Mouse (Mus musculus): ENCODE results near the gene Appl2. TPM values are rescaled to one million over a fixed set of nuclear protein-coding genes. Genes with fewer than 3 reads are reported as not detected.

Appl2 gene
- polyA plus RNA-seq, 1 experiment: 121 TPM

- no peak for TF ChIP-seq POLR2A (IDR thresholded peaks at IDR 0.05; ENCODE audit: borderline replicate concordance, low read depth, low read length)
- TF ChIP-seq CTCF (IDR thresholded peaks at IDR 0.05; ENCODE audit: low read depth, low read length): no peak
- no peak overlapping the region for H3K4me3 ChIP-seq (ENCODE audit: insufficient read depth, low read length)
Measured at GRCm38 (mm10) chr10:83594526-83594925, 54.0 kb downstream of the Appl2 start.

GRCm38 (mm10) chr10:83592616-83593015, 55.9 kb downstream of the Appl2 start:
- no peaks in the 10 kb centered on the region for H3K4me1 ChIP-seq (ENCODE audit: control insufficient read depth, insufficient read depth, low read length)
- H3K4me3 ChIP-seq (ENCODE audit: insufficient read depth, low read length): no peak overlapping the region
- TF ChIP-seq CTCF (IDR thresholded peaks at IDR 0.05; ENCODE audit: low read depth, low read length): no peak
- TF ChIP-seq POLR2A (IDR thresholded peaks at IDR 0.05; ENCODE audit: borderline replicate concordance, low read depth, low read length): no peak
- H3K27ac ChIP-seq (ENCODE audit: insufficient read depth, low read depth, low read length): no peak overlapping the region

More at GRCm38 (mm10) chr10:83594526-83594925, 54.0 kb downstream of the Appl2 start:
- Histone ChIP-seq H3K4me1 (ENCODE audit: control insufficient read depth, insufficient read depth, low read length) (no peaks in the 10 kb centered on the region), H3K27ac (ENCODE audit: insufficient read depth, low read depth, low read length) (no peak overlapping the region)

GRCm38 (mm10) chr10:83590801-83591200, 57.7 kb downstream of the Appl2 start:
- Histone ChIP-seq H3K4me1 (ENCODE audit: control insufficient read depth, insufficient read depth, low read length) (no peaks in the 10 kb centered on the region), H3K27ac (ENCODE audit: insufficient read depth, low read depth, low read length) (no peak overlapping the region), H3K4me3 (ENCODE audit: insufficient read depth, low read length) (no peak overlapping the region)
- TF ChIP-seq CTCF (IDR thresholded peaks at IDR 0.05; ENCODE audit: low read depth, low read length) (no peak), POLR2A (IDR thresholded peaks at IDR 0.05; ENCODE audit: borderline replicate concordance, low read depth, low read length) (no peak)

DNA sequence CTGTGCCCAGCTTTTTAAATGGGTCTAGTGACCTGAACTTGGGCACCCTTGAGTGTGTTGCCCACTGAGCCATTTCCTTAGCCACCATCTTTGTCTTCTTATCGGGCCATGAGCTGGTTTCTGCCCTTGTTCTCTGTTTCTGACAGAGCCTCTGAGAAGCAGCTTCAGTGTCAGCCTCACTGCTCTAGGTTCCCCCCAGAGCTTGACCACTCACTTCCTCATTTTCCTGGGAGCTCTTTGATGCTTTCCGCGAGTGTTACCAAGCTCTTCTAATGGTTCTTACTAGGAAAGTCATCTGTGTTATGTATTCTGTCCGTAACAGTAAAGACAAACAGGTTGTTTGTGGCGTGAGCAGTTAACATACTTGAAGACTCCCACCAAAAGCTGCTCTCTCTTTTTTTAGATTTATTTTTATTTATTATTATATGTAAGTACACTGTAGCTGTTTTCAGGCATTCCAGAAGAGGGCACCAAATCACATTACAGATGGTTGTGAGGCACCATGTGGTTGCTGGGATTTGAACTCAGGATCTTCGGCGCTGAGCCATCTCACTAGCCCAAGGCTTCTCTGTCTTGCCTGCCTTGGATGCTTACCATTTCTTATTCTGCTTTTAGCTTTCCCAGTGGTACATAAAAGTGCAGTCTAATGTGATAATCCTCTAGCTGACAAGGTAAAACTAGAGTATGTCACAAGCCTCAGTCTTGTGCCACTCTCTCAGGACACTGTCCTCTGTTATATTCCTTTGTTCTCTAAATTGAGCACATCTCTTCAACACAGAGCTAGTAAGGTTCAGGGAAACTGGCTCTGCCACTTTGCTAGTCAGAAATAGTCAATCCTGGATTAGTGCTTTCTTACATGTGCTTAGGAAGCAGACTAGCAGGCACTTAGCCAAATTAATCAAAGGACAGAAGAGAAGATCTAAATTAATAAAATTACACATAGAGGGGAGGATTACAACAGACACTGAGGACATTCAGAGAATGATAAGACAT, 82.8 kb downstream of the Appl2 start:
- TF ChIP-seq CTCF (IDR thresholded peaks at IDR 0.05; ENCODE audit: low read depth, low read length) (no peak; the same call in 1 of the 2 replicates), POLR2A (IDR thresholded peaks at IDR 0.05; ENCODE audit: borderline replicate concordance, low read depth, low read length) (no peak)
- Histone ChIP-seq H3K4me1 (ENCODE audit: control insufficient read depth, insufficient read depth, low read length) (peaks cover 3% of the 10 kb centered on the region), H3K4me3 (ENCODE audit: insufficient read depth, low read length) (no peak overlapping the region), H3K27ac (ENCODE audit: insufficient read depth, low read depth, low read length) (no peak overlapping the region)

GRCm38 (mm10) chr10:83563005-83563404, 85.5 kb downstream of the Appl2 start:
- Histone ChIP-seq H3K4me1 (ENCODE audit: control insufficient read depth, insufficient read depth, low read length) (peaks cover 3% of the 10 kb centered on the region), H3K4me3 (ENCODE audit: insufficient read depth, low read length) (no peak overlapping the region), H3K27ac (ENCODE audit: insufficient read depth, low read depth, low read length) (no peak overlapping the region)
- TF ChIP-seq POLR2A (IDR thresholded peaks at IDR 0.05; ENCODE audit: borderline replicate concordance, low read depth, low read length): no peak
- TF ChIP-seq CTCF (IDR thresholded peaks at IDR 0.05; ENCODE audit: low read depth, low read length): no peak

Other genes with a start within 250 kb of the Appl2 start
- 0.37 and 1.2 TPM in 2 replicates for gene Aldh1l2, start 114.6 kb downstream of the Appl2 start, polyA plus RNA-seq (2012; ENCODE audit: insufficient read depth, insufficient read length, missing spikeins)
- 68.2 and 68.3 TPM in 2 replicates for gene Washc4, start 105.0 kb downstream of the Appl2 start, polyA plus RNA-seq (2012; ENCODE audit: insufficient read depth, insufficient read length, missing spikeins)
- gene 1500009L16Rik, start 74.1 kb upstream of the Appl2 start, polyA plus RNA-seq (2012; ENCODE audit: insufficient read depth, insufficient read length, missing spikeins): not detected in 2 replicates